Mouse (Mus musculus) lung, postnatal 0 days (tissue): ENCODE results near the gene Luzp2.

Experiments used
- CTCF ChIP-seq: IDR thresholded peaks from 2 replicates; pipeline ENCODE4 v1.5.1; 2016; ENCODE audit warnings: antibody characterized with exemption, mild to moderate bottlenecking
- EP300 ChIP-seq: IDR thresholded peaks from 2 replicates; pipeline ENCODE4 v1.6.1; 2016; ENCODE audit warnings: antibody characterized with exemption, mild to moderate bottlenecking, control low read depth

GRCm38 (mm10) chr7:55222997-55223396 lies 387.7 kb downstream of the Luzp2 start:
- no peak for TF ChIP-seq CTCF
- TF ChIP-seq EP300 = no peak
